Mouse (Mus musculus) lung, embryonic 14.5 days (tissue): ENCODE results near the gene Stkld1. TPM values are rescaled to one million over a fixed set of nuclear protein-coding genes. Genes with fewer than 3 reads are reported as not detected.

Experiments
- ATAC-seq: fragments of 200-750 bp; cut with Nextera tagmentation; 2 replicates; pipeline ENCODE4 v1.8.0; 2017; ENCODE audit warnings: mild to moderate bottlenecking, moderate TSS enrichment, moderate library complexity; ENCODE audit not compliant: insufficient read depth
- DNase-seq: peaks from one replicate; pipeline ENCODE4 v3.0.0-alpha.2; 2015
- H3K27ac ChIP-seq: fragments of 300-500 bp; sonication (generic); 2 replicates; pipeline ENCODE4 v1.5.1; 2014; ENCODE audit warnings: low read depth, mild to moderate bottlenecking, moderate library complexity
- H3K27me3 ChIP-seq: fragments of 300-500 bp; sonication (generic); 2 replicates; pipeline ENCODE4 v1.6.1; 2014; ENCODE audit warnings: low read length, control low read depth; ENCODE audit not compliant: insufficient read depth
- H3K36me3 ChIP-seq: fragments of 300-500 bp; sonication (generic); 2 replicates; pipeline ENCODE4 v1.6.1; 2014; ENCODE audit warnings: control low read depth; ENCODE audit not compliant: insufficient read depth
- H3K4me1 ChIP-seq: fragments of 300-500 bp; sonication (generic); 2 replicates; pipeline ENCODE4 v1.6.1; 2014; ENCODE audit warnings: antibody characterized with exemption, control low read depth; ENCODE audit not compliant: insufficient read depth
- H3K4me2 ChIP-seq: fragments of 300-500 bp; sonication (generic); 2 replicates; pipeline ENCODE4 v1.6.1; 2014; ENCODE audit warnings: mild to moderate bottlenecking
- H3K4me3 ChIP-seq: fragments of 300-500 bp; sonication (generic); 2 replicates; pipeline ENCODE4 v1.5.1; 2014; ENCODE audit warnings: low read depth, low read length
- H3K9ac ChIP-seq: fragments of 300-500 bp; sonication (generic); 2 replicates; pipeline ENCODE4 v1.6.1; 2014
- H3K9me3 ChIP-seq: fragments of 300-500 bp; sonication (generic); 2 replicates; pipeline ENCODE4 v1.6.1; 2016; ENCODE audit warnings: low read depth, low read length, control low read depth
- CTCF ChIP-seq: IDR thresholded peaks from 2 replicates; pipeline ENCODE4 v1.5.1; 2016; ENCODE audit warnings: antibody characterized with exemption, low read depth
- WGBS: fragments of 180-500 bp; shearing (Covaris S2); extraction: QIAGEN DNeasy Blood & Tissue Kit; methylation state at CpG from one replicate; pipeline ENCODE4 v1.1.7; 2014; 5-methylcytosine and 5-hydroxymethylcytosine counted together
- polyA plus RNA-seq: library from polyadenylated mRNA; unstranded; fragments of >200 nt; fragmentation: Nextera tagmentation; extraction: Ambion mirVana; gene quantifications from 2 replicates; pipeline ENCODE4 v1.2.1, GENCODE M21; 2014

Gene Stkld1
- polyA plus RNA-seq, 1 experiment from 2014 or later: not detected

- Histone ChIP-seq H3K27ac (no peak overlapping the region), H3K9ac (no peak overlapping the region), H3K4me3 (no peak overlapping the region), H3K27me3 (no peaks in the 10 kb centered on the region), H3K9me3 (no peaks in the 10 kb centered on the region), H3K4me1 (no peaks in the 10 kb centered on the region), H3K4me2 (no peak overlapping the region), H3K36me3 (peaks cover 68% of the 10 kb centered on the region)
- TF ChIP-seq CTCF: no peak
- WGBS: 90% methylated on average over 8 of the region's 8 CpGs
- ATAC-seq (no peak), DNase-seq (no peak)
Observed at GRCm38 (mm10) chr2:26951346-26951905, 17.6 kb downstream of the Stkld1 start.

GRCm38 (mm10) chr2:26952193-26952592 is 18.3 kb downstream of the Stkld1 start:
- no peak for TF ChIP-seq CTCF
- H3K27ac ChIP-seq: no peak overlapping the region
- no peak overlapping the region for H3K4me3 ChIP-seq
- H3K4me2 ChIP-seq: no peak overlapping the region
- H3K4me1 ChIP-seq: no peaks in the 10 kb centered on the region
- 92% methylated on average over 4 of the region's 4 CpGs for WGBS
- ATAC-seq: no peak
- no peaks in the 10 kb centered on the region for H3K9me3 ChIP-seq
- peaks cover 76% of the 10 kb centered on the region for H3K36me3 ChIP-seq
- no peak for DNase-seq
- no peaks in the 10 kb centered on the region for H3K27me3 ChIP-seq
- no peak overlapping the region for H3K9ac ChIP-seq

GRCm38 (mm10) chr2:26952866-26953265 is 19.0 kb downstream of the Stkld1 start:
- no peaks in the 10 kb centered on the region for H3K27me3 ChIP-seq
- peaks cover 80% of the 10 kb centered on the region for H3K36me3 ChIP-seq
- 85% methylated on average over 8 of the region's 8 CpGs for WGBS
- no peaks in the 10 kb centered on the region for H3K4me1 ChIP-seq
- TF ChIP-seq CTCF: no peak
- H3K9me3 ChIP-seq: no peaks in the 10 kb centered on the region
- ATAC-seq: no peak
- DNase-seq: no peak
- no peak overlapping the region for H3K9ac ChIP-seq
- H3K4me2 ChIP-seq: no peak overlapping the region
- H3K27ac ChIP-seq: no peak overlapping the region
- no peak overlapping the region for H3K4me3 ChIP-seq

- Histone ChIP-seq H3K4me2 (no peak overlapping the region), H3K27ac (no peak overlapping the region), H3K4me1 (no peaks in the 10 kb centered on the region), H3K9me3 (no peaks in the 10 kb centered on the region), H3K36me3 (peaks cover 89% of the 10 kb centered on the region), H3K27me3 (no peaks in the 10 kb centered on the region), H3K9ac (no peak overlapping the region), H3K4me3 (no peak overlapping the region)
- DNase-seq (no peak), ATAC-seq (no peak)
- no peak for TF ChIP-seq CTCF
- 88% methylated on average over 2 of the region's 2 CpGs for WGBS
Observed at GRCm38 (mm10) chr2:26954735-26955395, 21.0 kb downstream of the Stkld1 start.

GRCm38 (mm10) chr2:26956811-26957487 is 23.1 kb downstream of the Stkld1 start:
- no peak for TF ChIP-seq CTCF
- 91% methylated on average over 12 of the region's 12 CpGs for WGBS
- Histone ChIP-seq H3K27ac (no peak overlapping the region), H3K9ac (no peak overlapping the region), H3K27me3 (no peaks in the 10 kb centered on the region), H3K36me3 (peaks cover 90% of the 10 kb centered on the region), H3K4me1 (no peaks in the 10 kb centered on the region), H3K4me3 (no peak overlapping the region), H3K9me3 (no peaks in the 10 kb centered on the region), H3K4me2 (no peak overlapping the region)
- no peak for DNase-seq
- ATAC-seq: no peak

- ATAC-seq: no peak
- no peak for TF ChIP-seq CTCF
- WGBS: 77% methylated on average over 2 of the region's 2 CpGs
Observed at GRCm38 (mm10) chr2:26957488-26957859, 23.6 kb downstream of the Stkld1 start.

GRCm38 (mm10) chr2:26960756-26961155 is 26.9 kb downstream of the Stkld1 start:
- no peak overlapping the region for H3K27ac ChIP-seq
- ATAC-seq (no peak), DNase-seq (peak; percentile 44)
- H3K27me3 ChIP-seq: no peaks in the 10 kb centered on the region
- no peak overlapping the region for H3K4me2 ChIP-seq
- H3K9me3 ChIP-seq: no peaks in the 10 kb centered on the region
- H3K9ac ChIP-seq: no peak overlapping the region
- H3K4me3 ChIP-seq: no peak overlapping the region
- TF ChIP-seq CTCF: peak; percentile 51
- no peaks in the 10 kb centered on the region for H3K4me1 ChIP-seq
- 71% methylated on average over 4 of the region's 4 CpGs for WGBS
- peaks cover 62% of the 10 kb centered on the region for H3K36me3 ChIP-seq

More at GRCm38 (mm10) chr2:26957488-26957859, 23.6 kb downstream of the Stkld1 start:
- Histone ChIP-seq H3K27ac (no peak overlapping the region), H3K4me2 (no peak overlapping the region), H3K27me3 (no peaks in the 10 kb centered on the region), H3K36me3 (peaks cover 89% of the 10 kb centered on the region), H3K4me3 (no peak overlapping the region), H3K9ac (no peak overlapping the region), H3K4me1 (no peaks in the 10 kb centered on the region), H3K9me3 (no peaks in the 10 kb centered on the region)
- DNase-seq: no peak
